16 mouse cellular contexts compared by ENCODE assay signal in genomic region chr5:131513753-131514152, GRCm38 (mm10).
"Had no signal": no experiment of that assay in that cellular context is flagged by ENCODE, and none has a peak within 500 bp of the region (broad histone marks: within the 10 kb centered on the region; RNA-seq: fewer than 3 reads in every experiment).

No protein-coding gene starts in this region.

- H3K9ac ChIP-seq: limb, embryonic 12.5 days; limb, embryonic 15.5 days; liver, embryonic 14.5 days; liver, postnatal 0 days; lung, embryonic 14.5 days; neural tube, embryonic 12.5 days; neural tube, embryonic 15.5 days had no signal

- DNase-seq: kidney, adult 9 months; kidney, postnatal 14 days; kidney, postnatal 4 days; left cerebral cortex, postnatal 4 days; liver, postnatal 0 days; lung, embryonic 14.5 days; thymus, adult 18-20 months; thymus, postnatal 36 days had no signal

- H3K9me3 ChIP-seq: limb, embryonic 15.5 days; neural tube, embryonic 12.5 days; neural tube, embryonic 15.5 days had no signal

- H3K4me2 ChIP-seq: limb, embryonic 12.5 days; limb, embryonic 15.5 days; liver, embryonic 11.5 days; lung, embryonic 14.5 days; neural tube, embryonic 12.5 days; neural tube, embryonic 15.5 days had no signal

- H3K27ac ChIP-seq: limb, embryonic 12.5 days; limb, embryonic 15.5 days; liver, embryonic 14.5 days; macrophage; neural tube, embryonic 12.5 days; neural tube, embryonic 15.5 days had no signal

- H3K27me3 ChIP-seq: limb, embryonic 12.5 days; limb, embryonic 15.5 days; neural tube, embryonic 12.5 days; neural tube, embryonic 15.5 days had no signal

- ATAC-seq: liver, postnatal 0 days; lung, postnatal 0 days had no signal

- H3K36me3 ChIP-seq: neural tube, embryonic 15.5 days had no signal

- H3K4me3 ChIP-seq: limb, embryonic 12.5 days; limb, embryonic 15.5 days; neural tube, embryonic 12.5 days; neural tube, embryonic 15.5 days had no signal
